Mouse (Mus musculus): ENCODE measurements around the gene Mif.
"Not testable (repeated sequence)": the region's sequence is repeated elsewhere in the genome, so short reads cannot be mapped to it uniquely, and the experiment has no call there.

Mif gene

DNA sequence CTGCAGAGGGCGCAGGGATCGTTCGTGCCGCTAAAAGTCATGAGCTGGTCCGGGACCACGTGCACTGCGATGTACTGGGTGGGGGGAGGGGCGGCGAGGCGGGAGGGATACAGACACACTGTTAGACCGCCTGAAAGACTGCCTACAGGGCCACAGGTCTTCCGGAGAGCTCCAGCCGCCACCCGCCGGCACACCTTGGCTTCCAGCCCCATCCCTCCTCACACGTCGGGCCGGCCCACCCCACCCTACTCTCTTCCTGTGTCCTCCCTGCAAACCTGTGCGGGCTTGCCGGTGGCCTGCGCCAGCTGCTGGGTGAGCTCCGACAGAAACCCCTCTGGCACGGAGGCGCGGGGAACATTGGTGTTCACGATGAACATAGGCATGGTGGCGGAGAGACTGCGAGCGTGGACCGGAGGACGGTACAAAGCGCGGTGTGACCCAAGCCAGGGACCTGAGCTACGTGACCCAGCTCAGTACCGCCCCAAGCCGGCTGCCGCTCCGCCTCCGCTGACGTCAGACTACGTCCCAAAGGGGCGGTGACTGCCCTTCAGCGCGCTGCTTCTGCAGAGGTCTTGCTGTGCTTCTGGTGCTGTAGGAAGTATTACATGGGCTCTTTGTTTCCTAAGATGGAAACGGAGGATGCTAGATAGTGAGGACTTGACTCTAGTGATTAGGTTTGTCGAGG is at the start of gene Mif:
Mif (minus strand) TSS at position 455 of the 685 bp plus-strand sequence.
- DNase-seq = peak; percentile 89

GRCm38 (mm10) chr10:75906882-75907281 is 46.8 kb upstream of the Mif start:
- no peak for DNase-seq

- no peak for DNase-seq
Observed at GRCm38 (mm10) chr10:75904391-75904790, 44.4 kb upstream of the Mif start.

DNA sequence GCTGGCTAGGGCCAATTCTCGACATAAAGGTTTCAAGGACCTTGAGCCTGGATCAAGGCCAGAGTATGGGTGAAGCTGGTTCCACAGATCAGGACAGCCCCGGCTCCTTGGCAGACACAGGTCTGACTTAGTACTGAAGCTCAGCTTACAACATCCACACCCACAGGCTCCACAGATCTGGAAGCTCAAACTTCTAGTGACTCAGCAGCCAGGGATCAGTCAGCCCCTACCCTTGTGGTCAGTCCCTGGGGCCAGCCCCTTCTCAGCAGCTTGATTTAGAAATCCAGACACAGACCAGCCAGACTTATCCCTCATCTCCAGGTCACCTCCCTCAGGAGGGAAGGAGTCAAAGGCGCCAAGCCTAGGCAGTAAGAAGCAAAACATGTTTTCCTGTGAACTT is 38.8 kb upstream of the Mif start:
- DNase-seq = peak; percentile 62

DNA sequence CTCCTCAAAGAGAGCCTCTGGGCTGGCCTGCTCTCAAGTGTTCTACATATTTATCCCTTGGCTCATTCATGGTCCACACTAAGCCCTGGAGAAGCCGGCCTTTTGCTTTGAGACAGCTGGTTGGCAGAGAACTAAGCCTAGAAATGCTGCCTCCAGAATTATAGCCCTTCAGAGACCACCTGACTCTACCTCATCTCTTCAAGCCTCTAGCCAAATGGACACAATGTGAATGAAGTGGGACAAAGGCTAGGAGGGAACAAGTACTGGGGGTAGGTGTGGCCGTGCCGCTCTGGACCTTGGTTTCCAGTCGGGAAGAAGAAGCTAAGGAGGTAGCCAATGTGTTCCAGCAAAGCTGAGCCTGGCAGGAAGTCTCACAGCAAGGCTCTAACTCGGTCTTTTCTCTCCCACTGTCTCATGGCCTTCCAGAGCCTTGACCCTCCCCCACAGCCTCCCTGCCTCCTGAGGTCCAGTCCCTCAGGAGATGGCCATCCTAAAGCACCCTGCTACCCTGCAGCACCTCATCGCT is 38.1 kb upstream of the Mif start:
- no peak for DNase-seq

- DNase-seq = peak; percentile 64
Observed at GRCm38 (mm10) chr10:75897373-75897772, 37.3 kb upstream of the Mif start.

- no peak for DNase-seq
Observed at GRCm38 (mm10) chr10:75896208-75896607, 36.2 kb upstream of the Mif start.

- DNase-seq = no peak
Observed at GRCm38 (mm10) chr10:75895730-75896129, 35.7 kb upstream of the Mif start.

- DNase-seq = no peak
Observed at GRCm38 (mm10) chr10:75894601-75895000, 34.6 kb upstream of the Mif start.

- peak; percentile 99 for DNase-seq
Observed at GRCm38 (mm10) chr10:75893089-75893750, 33.2 kb upstream of the Mif start, which contains the start of gene Derl3. Derl3 (plus strand) TSS chr10:75893413.

GRCm38 (mm10) chr10:75889406-75890153 is 29.5 kb upstream of the Mif start:
- no peak for DNase-seq

- DNase-seq = not testable (repeated sequence)
Observed at GRCm38 (mm10) chr10:75887504-75887903, 27.5 kb upstream of the Mif start.

DNA sequence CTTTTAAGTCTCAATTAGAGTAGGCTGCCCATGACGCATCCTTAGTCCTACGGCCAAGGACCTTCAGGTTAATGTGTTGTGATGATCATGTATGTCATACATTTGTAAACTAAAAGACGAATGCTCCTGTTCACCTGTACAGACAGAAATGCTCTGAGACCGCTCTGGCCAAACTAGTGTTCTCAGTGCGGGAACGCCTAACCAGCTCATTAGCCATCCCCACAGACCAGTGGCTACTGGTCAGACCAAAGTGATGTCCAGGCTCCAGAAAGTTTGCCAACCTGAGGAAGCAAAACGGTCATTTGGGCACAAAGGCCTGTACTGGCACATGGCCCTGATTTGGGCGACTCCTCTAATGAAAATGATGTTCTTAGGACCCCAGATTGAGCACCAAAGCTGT is 24.7 kb upstream of the Mif start:
- DNase-seq = no peak

DNA sequence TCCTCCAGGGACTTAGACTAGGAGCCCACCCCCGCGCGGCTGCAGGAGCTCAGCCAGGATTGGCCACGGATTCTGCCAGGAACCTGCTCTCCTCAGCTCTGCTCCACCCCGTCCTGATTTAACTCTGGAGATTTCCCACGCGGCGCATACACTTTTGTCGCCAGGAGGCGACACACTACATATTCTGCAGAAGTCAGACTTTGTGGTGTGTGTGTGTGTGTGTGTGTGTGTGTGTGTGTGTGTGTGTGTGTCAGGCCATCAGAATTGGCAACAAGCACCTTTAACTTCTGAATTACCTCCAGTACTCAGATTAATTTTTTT is 23.2 kb upstream of the Mif start:
- DNase-seq = peak; percentile 93

DNA sequence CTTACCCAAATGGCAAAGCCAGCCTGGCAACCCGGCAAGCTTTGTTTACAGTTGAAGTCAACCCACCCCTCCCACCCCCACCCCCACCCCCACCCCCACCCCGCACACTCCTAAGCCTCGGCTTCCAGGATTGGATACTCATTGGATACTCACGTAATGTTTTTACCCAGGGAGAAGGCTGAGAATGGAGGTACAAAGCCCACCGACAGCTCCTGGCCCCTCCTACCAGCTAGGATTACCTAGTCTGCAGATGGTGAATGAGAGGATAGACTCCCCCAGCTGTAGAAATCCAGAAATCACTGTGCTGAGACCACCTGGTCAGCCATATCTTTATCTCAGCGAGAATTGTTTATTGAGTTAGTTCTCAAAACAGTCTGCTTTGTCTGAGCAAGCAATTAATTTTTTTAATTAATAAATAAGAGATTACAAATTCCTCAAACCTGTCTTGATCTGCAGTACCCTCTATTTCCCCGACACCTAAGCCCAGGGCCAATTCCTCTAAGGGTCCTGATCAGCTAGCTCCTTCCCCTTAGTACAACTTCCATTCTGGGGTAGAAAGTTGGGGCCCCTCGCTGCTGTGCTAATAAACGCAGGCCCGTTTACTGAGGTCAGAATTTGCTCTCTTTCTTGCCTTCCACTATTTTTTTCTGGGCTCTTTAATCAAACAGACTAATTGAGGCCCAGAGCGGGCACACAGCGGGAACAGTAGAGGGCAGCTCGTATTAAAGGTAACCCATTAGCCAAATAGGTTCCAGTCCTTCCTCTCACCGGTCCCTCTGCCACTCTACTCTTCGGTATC is 22.6 kb upstream of the Mif start:
- no peak for DNase-seq

- DNase-seq = peak; percentile 89
Observed at GRCm38 (mm10) chr10:75881578-75882432, 21.8 kb upstream of the Mif start.

- no peak for DNase-seq
Observed at GRCm38 (mm10) chr10:75880771-75881577, 20.9 kb upstream of the Mif start.

DNA sequence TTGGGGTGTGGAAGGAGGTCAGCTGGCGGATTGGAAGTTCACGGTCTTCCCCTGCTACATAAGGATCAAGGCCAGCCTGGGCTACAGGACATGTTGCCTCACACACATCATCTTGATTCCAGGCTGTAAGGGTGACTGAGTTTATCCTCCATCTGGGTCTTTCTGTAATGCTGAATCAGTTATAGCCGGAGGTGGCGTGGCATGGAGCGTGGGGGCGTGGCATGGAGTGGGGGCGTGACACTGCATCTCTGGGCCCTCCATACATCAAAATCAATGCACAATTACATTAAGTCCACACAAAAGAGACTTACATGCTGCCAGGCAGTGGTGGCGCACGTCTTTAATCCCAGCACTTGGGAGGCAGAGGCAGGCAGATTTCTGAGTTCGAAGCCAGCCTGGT is 20.3 kb upstream of the Mif start:
- DNase-seq = no peak

DNA sequence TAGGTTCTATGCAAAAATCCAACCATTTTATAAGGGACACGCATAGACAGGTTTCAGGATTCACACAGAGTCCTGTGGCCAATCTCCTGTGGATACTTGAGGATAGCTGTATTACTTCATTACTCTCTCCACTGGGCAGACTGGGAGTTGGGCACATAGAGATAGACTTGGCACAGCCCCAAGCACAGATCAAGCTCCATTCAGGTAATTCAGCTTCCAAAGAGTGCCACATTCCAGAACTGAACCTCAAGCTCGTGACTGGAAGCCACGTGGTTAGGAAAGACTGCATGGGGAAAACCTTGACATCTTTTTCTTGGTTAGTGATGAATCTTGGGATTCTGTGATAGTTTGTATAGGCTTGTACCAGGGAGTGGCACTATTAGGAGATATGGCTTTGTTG is 18.8 kb upstream of the Mif start:
- peak; percentile 79 for DNase-seq

GRCm38 (mm10) chr10:75873543-75874170 is 13.6 kb upstream of the Mif start:
- no peak for DNase-seq
